Mouse (Mus musculus): ENCODE measurements around the gene Gfra4.

DNA sequence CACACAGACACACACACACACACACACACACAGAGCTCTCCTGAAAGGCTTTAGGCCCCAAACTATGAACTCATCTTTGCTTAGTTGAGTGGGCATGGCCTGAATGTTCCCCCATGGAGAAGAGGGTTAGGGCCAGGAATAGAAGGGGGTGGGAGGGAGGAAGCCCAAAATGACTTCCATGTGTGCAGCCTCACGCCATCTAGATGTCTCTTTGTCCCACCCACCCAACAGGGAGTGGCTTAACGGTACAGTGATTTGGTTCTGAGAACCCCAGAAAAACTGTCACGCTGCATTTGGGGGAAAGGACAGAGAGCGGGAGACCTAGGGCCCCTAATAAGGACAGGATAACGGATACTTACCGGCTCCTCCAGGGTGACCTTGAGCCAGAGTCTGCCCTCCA, 17.9 kb upstream of the Gfra4 start:
- TF ChIP-seq POLR2A (IDR thresholded peaks at IDR 0.05; ENCODE audit: extremely low read depth, insufficient read depth, low read length) (no peak), CTCF (IDR thresholded peaks at IDR 0.05; ENCODE audit: low read depth, low read length) (no peak)
